Comparison of ENCODE assay signal across 26 mouse cellular contexts in the genomic region with DNA sequence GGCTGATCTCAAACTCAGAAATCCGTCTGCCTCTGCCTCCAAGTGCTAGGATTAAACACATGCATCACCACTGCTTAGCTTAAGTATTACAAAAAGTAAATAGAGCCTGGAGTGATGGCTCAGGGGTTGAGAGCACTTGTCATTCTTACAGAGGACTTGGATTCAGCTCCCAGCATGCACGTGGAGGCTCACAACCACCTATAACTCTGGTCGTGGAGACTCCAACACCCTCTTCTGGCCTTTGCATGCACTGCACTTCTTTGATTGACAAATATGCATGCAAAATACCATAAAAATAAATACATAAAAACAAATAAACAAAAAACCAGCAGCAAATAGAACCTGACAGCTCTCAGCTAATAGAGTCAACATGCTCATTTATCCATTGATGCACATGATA. TPM values are rescaled to one million over a fixed set of nuclear protein-coding genes. Genes with fewer than 3 reads are reported as not detected.
DNase-seq lines count a peak whose midpoint lies in the region; ATAC-seq and TF ChIP-seq lines count a peak whose summit lies in the region.
"Had no signal": no experiment of that assay in that cellular context is flagged by ENCODE, and none has a peak within 500 bp of the region (broad histone marks: within the 10 kb centered on the region; RNA-seq: fewer than 3 reads in every experiment).

No protein-coding gene starts in this region.

- H3K4me1 ChIP-seq in intestine, postnatal 0 days (replicated peaks; ENCODE audit: control insufficient read depth, insufficient read depth, low read length), result no peaks in the 10 kb centered on the region
- no peaks in the 10 kb centered on the region for H3K4me1 ChIP-seq in intestine, embryonic 16.5 days (ENCODE audit: control insufficient read depth, insufficient read depth, low read length)
- H3K4me1 ChIP-seq: embryonic facial prominence, embryonic 13.5 days; forebrain, embryonic 12.5 days; heart, embryonic 15.5 days; hindbrain, embryonic 13.5 days had no signal

- WGBS in intestine, postnatal 0 days, result 70% methylated on average over 3 of the region's 3 CpGs
- WGBS in intestine, embryonic 16.5 days, result 76% methylated on average over 3 of the region's 3 CpGs

- DNase-seq in A20 (ENCODE audit: low read depth, low spot score) (peak; percentile 20), ES-CJ7 (ENCODE audit: low read depth, low spot score) (peak; percentile 47), ZHBTc4 (ENCODE audit: low read depth, low spot score) (peak; percentile 59)
- DNase-seq in frontal cortex, postnatal 25 days (ENCODE audit: low spot score in 2 of 2), result no peak
- DNase-seq in adrenal gland, adult 8-10 months, result no peak
- DNase-seq in left cerebral cortex, adult 18-20 months (ENCODE audit: low spot score in 2 of 2), result no peak
- DNase-seq: adrenal gland, postnatal 14 days; cerebellum, adult 11-12 months; cerebellum, adult 9-10 months; cerebellum, postnatal 25 days; forebrain, postnatal 0 days; gastrocnemius, adult 2 months; gastrocnemius, postnatal 25 days; heart, adult 18-20 months; heart, postnatal 14 days had no signal

- ATAC-seq in intestine, postnatal 0 days, result no peak
- no peak for ATAC-seq in intestine, embryonic 16.5 days
- ATAC-seq: forebrain, postnatal 0 days; hindbrain, postnatal 0 days; intestine, embryonic 15.5 days had no signal

- no peaks in the 10 kb centered on the region for H3K27me3 ChIP-seq in intestine, postnatal 0 days (replicated peaks; ENCODE audit: control insufficient read depth, insufficient read depth, low read length)
- no peaks in the 10 kb centered on the region for H3K27me3 ChIP-seq in intestine, embryonic 16.5 days (replicated peaks; ENCODE audit: control insufficient read depth, insufficient read depth, low read length)
- H3K27me3 ChIP-seq: CH12.LX; embryonic facial prominence, embryonic 13.5 days; forebrain, embryonic 12.5 days; heart, embryonic 15.5 days; hindbrain, embryonic 13.5 days; intestine, embryonic 15.5 days had no signal

- H3K27ac ChIP-seq in intestine, postnatal 0 days (ENCODE audit: low read depth, low read length), result no peak overlapping the region
- no peak overlapping the region for H3K27ac ChIP-seq in intestine, embryonic 16.5 days (ENCODE audit: low read length)
- H3K27ac ChIP-seq: embryonic facial prominence, embryonic 13.5 days; forebrain, embryonic 12.5 days; gastrocnemius, adult 2 months; heart, embryonic 15.5 days; hindbrain, embryonic 13.5 days; hindbrain, postnatal 0 days; intestine, embryonic 15.5 days had no signal

- H3K4me3 ChIP-seq in intestine, postnatal 0 days (ENCODE audit: low read depth, low read length), result no peak overlapping the region
- no peak overlapping the region for H3K4me3 ChIP-seq in intestine, embryonic 16.5 days (ENCODE audit: low read length)
- H3K4me3 ChIP-seq: embryonic facial prominence, embryonic 13.5 days; forebrain, embryonic 12.5 days; gastrocnemius, adult 2 months; heart, embryonic 15.5 days; hindbrain, embryonic 13.5 days; intestine, embryonic 15.5 days had no signal

- H3K4me2 ChIP-seq in intestine, postnatal 0 days (replicated peaks; ENCODE audit: low read depth), result no peak overlapping the region
- no peak overlapping the region for H3K4me2 ChIP-seq in intestine, embryonic 16.5 days (ENCODE audit: low read depth, low read length)
- H3K4me2 ChIP-seq: embryonic facial prominence, embryonic 13.5 days; forebrain, embryonic 12.5 days; heart, embryonic 11.5 days; heart, embryonic 15.5 days; hindbrain, embryonic 13.5 days; intestine, embryonic 15.5 days had no signal

- peaks cover 8% of the 10 kb centered on the region for H3K36me3 ChIP-seq in intestine, postnatal 0 days (ENCODE audit: control insufficient read depth, insufficient read depth)
- H3K36me3 ChIP-seq in intestine, embryonic 16.5 days (ENCODE audit: control insufficient read depth, insufficient read depth, low read length), result no peaks in the 10 kb centered on the region
- H3K36me3 ChIP-seq: embryonic facial prominence, embryonic 13.5 days; forebrain, embryonic 12.5 days; heart, embryonic 15.5 days; hindbrain, embryonic 13.5 days; intestine, embryonic 15.5 days had no signal

- H3K9ac ChIP-seq in intestine, postnatal 0 days (ENCODE audit: low read depth, low read length), result no peak overlapping the region
- no peak overlapping the region for H3K9ac ChIP-seq in intestine, embryonic 16.5 days (ENCODE audit: low read depth, low read length)
- H3K9ac ChIP-seq: embryonic facial prominence, embryonic 13.5 days; forebrain, embryonic 12.5 days; forebrain, postnatal 0 days; heart, embryonic 15.5 days; hindbrain, embryonic 13.5 days; intestine, embryonic 15.5 days had no signal

- TF ChIP-seq CTCF in intestine, postnatal 0 days (IDR thresholded peaks at IDR 0.05; ENCODE audit: low read depth), result peak; percentile 22; the same call in 1 of the 2 replicates

- no peaks in the 10 kb centered on the region for H3K9me3 ChIP-seq in intestine, postnatal 0 days (ENCODE audit: control insufficient read depth)
- H3K9me3 ChIP-seq in intestine, embryonic 16.5 days (ENCODE audit: control insufficient read depth, low read length), result no peaks in the 10 kb centered on the region
- H3K9me3 ChIP-seq: embryonic facial prominence, embryonic 13.5 days; forebrain, embryonic 12.5 days; heart, embryonic 15.5 days; hindbrain, embryonic 13.5 days; intestine, embryonic 15.5 days had no signal

RNA-seq across cellular contexts. Expression of a gene that starts 1.2 kb away (rescaled TPM):
- 56.2 and 58.1 TPM in 2 replicates for polyA plus RNA-seq in intestine, postnatal 0 days (2015; fragmentation: Nextera tagmentation; extraction: Ambion mirVana)
- 61.0 and 66.3 TPM in 2 replicates for polyA plus RNA-seq in intestine, embryonic 16.5 days (2015; fragmentation: Nextera tagmentation; extraction: Ambion mirVana)
- 10 to 100 TPM; 29.6 to 34.8 (median 30.7) TPM for total RNA-seq in adrenal gland, adult 8-10 months (2022)
- 10 to 100 TPM; 27.2 to 34.1 TPM for total RNA-seq in left cerebral cortex, adult 18-20 months (2021)

RNA-seq across cellular contexts. Expression of a gene that starts 5.3 kb away (rescaled TPM):
- polyA plus RNA-seq in intestine, postnatal 0 days (2015; fragmentation: Nextera tagmentation; extraction: Ambion mirVana), result 1.1 and 1.2 TPM in 2 replicates
- polyA plus RNA-seq in intestine, embryonic 16.5 days (2015; fragmentation: Nextera tagmentation; extraction: Ambion mirVana), result 2.6 and 3.2 TPM in 2 replicates
- 1 to 10 TPM; 1.2 to 4.7 (median 2.8) TPM for total RNA-seq in adrenal gland, adult 8-10 months (2022)
- total RNA-seq in left cerebral cortex, adult 18-20 months (2021), result under 1 TPM in 1 of 2 experiments, not detected in 1; 0.54 TPM
- total RNA-seq: CH12.LX; hematopoietic stem cell, adult 5-6 weeks had no signal
- polyA plus RNA-seq: heart, embryonic 11.5 days had no signal

RNA-seq across cellular contexts. Expression of a gene that starts 8.3 kb away (rescaled TPM):
- polyA plus RNA-seq in intestine, postnatal 0 days (2015; fragmentation: Nextera tagmentation; extraction: Ambion mirVana), result 521 and 623 TPM in 2 replicates
- 201 and 253 TPM in 2 replicates for polyA plus RNA-seq in intestine, embryonic 16.5 days (2015; fragmentation: Nextera tagmentation; extraction: Ambion mirVana)
- total RNA-seq in adrenal gland, adult 8-10 months (2022), result 1 to 10 TPM in 2 of 4 experiments, not detected in 2; 4.0 to 5.9 TPM
- not detected for total RNA-seq in left cerebral cortex, adult 18-20 months (2021)
- total RNA-seq: heart, adult 18-20 months; hematopoietic stem cell, adult 5-6 weeks had no signal

RNA-seq across cellular contexts. Expression of a gene that starts 24.3 kb away (rescaled TPM):
- polyA plus RNA-seq in intestine, postnatal 0 days (2015; fragmentation: Nextera tagmentation; extraction: Ambion mirVana), result 18.2 and 25.8 TPM in 2 replicates
- polyA plus RNA-seq in intestine, embryonic 16.5 days (2015; fragmentation: Nextera tagmentation; extraction: Ambion mirVana), result 27.2 and 28.2 TPM in 2 replicates
- 100 to 1,000 TPM in 2 of 4 experiments, 10 to 100 TPM in 2; 76.9 to 104 (median 101) TPM for total RNA-seq in adrenal gland, adult 8-10 months (2022)
- 10 to 100 TPM; 28.7 to 31.4 TPM for total RNA-seq in left cerebral cortex, adult 18-20 months (2021)

RNA-seq across cellular contexts. Expression of a gene that starts 43.4 kb away (rescaled TPM):
- 179 TPM in 2 replicates for polyA plus RNA-seq in intestine, postnatal 0 days (2015; fragmentation: Nextera tagmentation; extraction: Ambion mirVana)
- 236 and 245 TPM in 2 replicates for polyA plus RNA-seq in intestine, embryonic 16.5 days (2015; fragmentation: Nextera tagmentation; extraction: Ambion mirVana)
- total RNA-seq in adrenal gland, adult 8-10 months (2022), result 100 to 1,000 TPM in 3 of 4 experiments, 10 to 100 TPM in 1; 92.8 to 107 (median 104) TPM
- total RNA-seq in left cerebral cortex, adult 18-20 months (2021), result 10 to 100 TPM; 82.6 to 87.9 TPM

Comparison
In these comparisons a context has a peak if more than half of its experiments do, and no peak if none do; other contexts are left out.
1. DNase-seq: peak in A20 (single experiment), ES-CJ7 (single experiment) and ZHBTc4 (single experiment); none in frontal cortex, postnatal 25 days (0 of 2), adrenal gland, adult 8-10 months (single experiment) and left cerebral cortex, adult 18-20 months (0 of 2).